Mouse (Mus musculus): ENCODE data around the gene Plxnb1.

DNA sequence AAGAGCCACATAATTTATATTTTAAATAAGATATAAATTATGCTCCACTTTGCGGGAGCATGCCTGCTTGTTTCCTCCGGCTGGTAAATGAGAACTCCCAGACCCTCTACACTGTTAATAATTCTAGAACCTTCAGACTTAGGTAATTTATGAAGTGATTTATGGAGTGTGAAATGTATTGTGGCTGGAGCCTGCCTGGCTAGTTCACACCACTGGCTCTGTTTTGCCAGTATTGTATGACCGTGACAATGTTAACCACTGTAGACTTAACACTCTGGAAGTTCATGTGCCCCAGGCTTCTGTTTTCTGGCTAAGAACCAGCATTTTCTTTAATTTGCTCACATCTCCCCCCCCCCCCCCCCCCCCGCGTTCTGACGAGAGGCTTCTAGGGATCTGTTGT lies 12.2 kb downstream of the Plxnb1 start:
- TF ChIP-seq POLR2A (IDR thresholded peaks at IDR 0.05; ENCODE audit: borderline replicate concordance, extremely low read depth, insufficient read depth, insufficient read length, poor library complexity, severe bottlenecking) = no peak
- no peak for TF ChIP-seq CTCF (IDR thresholded peaks at IDR 0.05; ENCODE audit: borderline replicate concordance, extremely low read depth, insufficient read depth, insufficient read length)

All from brain, embryonic 14.5 days (tissue).